Mouse (Mus musculus) left cerebral cortex, adult 8-10 months (tissue): ENCODE measurements around the gene Gm20518. TPM values are rescaled to one million over a fixed set of nuclear protein-coding genes. Genes with fewer than 3 reads are reported as not detected.

ENCODE experiments used
- total RNA-seq, 4 experiments: library from RNA; stranded (reverse); gene quantifications; 2 replicates each; pipeline ENCODE4 v1.2.4; 2022

The Gm20518 gene
- total RNA-seq, 4 experiments from 2014 or later = 1.1 to 1.3 (median 1.1) TPM

Other genes starting within 250 kb of the Gm20518 start
- 10 to 100 TPM; 28.4 to 32.1 (median 30.0) TPM for gene Ccdc74a, start 245.2 kb downstream of the Gm20518 start, total RNA-seq
- gene Med15, start 158.8 kb downstream of the Gm20518 start, total RNA-seq = 10 to 100 TPM; 66.4 to 74.0 (median 69.3) TPM
- 100 to 1,000 TPM in 1 of 4 experiments, 10 to 100 TPM in 3; 82.2 to 105 (median 95.4) TPM for gene Klhl22, start 132.1 kb downstream of the Gm20518 start, total RNA-seq
- 1 to 10 TPM; 4.1 to 4.3 (median 4.1) TPM for gene Scarf2, start 94.4 kb downstream of the Gm20518 start, total RNA-seq
- 1 to 10 TPM; 2.7 to 5.1 (median 3.8) TPM for gene B830017H08Rik, start 58.5 kb downstream of the Gm20518 start, total RNA-seq
- 10 to 100 TPM in 1 of 4 experiments, 1 to 10 TPM in 3; 6.5 to 13.3 (median 7.8) TPM for gene Car15, start 53.3 kb downstream of the Gm20518 start, total RNA-seq
- gene Tssk1, start 2.6 kb upstream of the Gm20518 start, total RNA-seq = not detected
- 100 to 1,000 TPM in 2 of 4 experiments, 10 to 100 TPM in 2; 97.2 to 104 (median 101) TPM for gene Dgcr2, start 6.9 kb upstream of the Gm20518 start, total RNA-seq
- not detected for gene Tssk2, start 7.0 kb upstream of the Gm20518 start, total RNA-seq
- 10 to 100 TPM; 27.0 to 34.5 (median 32.0) TPM for gene Ess2, start 19.7 kb upstream of the Gm20518 start, total RNA-seq
- under 1 TPM in 1 of 4 experiments, not detected in 3; 0.52 TPM for gene Gsc2, start 23.4 kb upstream of the Gm20518 start, total RNA-seq
- 10 to 100 TPM; 37.6 to 52.4 (median 45.9) TPM for gene Slc25a1, start 36.5 kb upstream of the Gm20518 start, total RNA-seq
- gene Vpreb2, start 88.8 kb upstream of the Gm20518 start, total RNA-seq = under 1 TPM in 1 of 4 experiments, not detected in 3; 0.59 TPM
- gene Dgcr6, start 161.2 kb upstream of the Gm20518 start, total RNA-seq = 10 to 100 TPM; 69.8 to 89.4 (median 80.6) TPM
- gene Prodh, start 198.5 kb upstream of the Gm20518 start, total RNA-seq = 10 to 100 TPM; 27.2 to 45.1 (median 31.8) TPM
- gene Rtn4r, start 236.0 kb upstream of the Gm20518 start, total RNA-seq = 100 to 1,000 TPM; 100 to 120 (median 105) TPM